ENCODE assay signal across 25 mouse cellular contexts in genomic region chr1:61934760-61935159, GRCm38 (mm10).
A peak's percentile ranks its signal among the peaks of the same experiment; 100 is the strongest.
DNase-seq lines count a peak whose midpoint lies in the region; ATAC-seq lines count a peak whose summit lies in the region.
"Had no signal": no experiment of that assay in that cellular context is flagged by ENCODE, and none has a peak within 500 bp of the region (broad histone marks: within the 10 kb centered on the region; RNA-seq: fewer than 3 reads in every experiment).

No protein-coding gene starts in this region.

- no peaks in the 10 kb centered on the region for H3K4me1 ChIP-seq in heart, embryonic 11.5 days (ENCODE audit: control insufficient read depth, insufficient read depth, low read length)
- H3K4me1 ChIP-seq in limb, embryonic 12.5 days (replicated peaks), result peaks cover 20% of the 10 kb centered on the region
- H3K4me1 ChIP-seq: forebrain, embryonic 15.5 days; heart, embryonic 12.5 days; heart, embryonic 15.5 days; hindbrain, embryonic 12.5 days; hindbrain, embryonic 15.5 days had no signal

- no peaks in the 10 kb centered on the region for H3K9me3 ChIP-seq in heart, embryonic 11.5 days (replicated peaks; ENCODE audit: control insufficient read depth, low read length)
- no peaks in the 10 kb centered on the region for H3K9me3 ChIP-seq in limb, embryonic 12.5 days
- H3K9me3 ChIP-seq: forebrain, embryonic 15.5 days; heart, embryonic 12.5 days; heart, embryonic 15.5 days; hindbrain, embryonic 12.5 days; hindbrain, embryonic 15.5 days had no signal

- no peaks in the 10 kb centered on the region for H3K27me3 ChIP-seq in heart, embryonic 11.5 days (ENCODE audit: control insufficient read depth, insufficient read depth, low read length)
- no peaks in the 10 kb centered on the region for H3K27me3 ChIP-seq in limb, embryonic 12.5 days
- H3K27me3 ChIP-seq: forebrain, embryonic 15.5 days; heart, embryonic 12.5 days; heart, embryonic 15.5 days; hindbrain, embryonic 12.5 days; hindbrain, embryonic 15.5 days had no signal

- ATAC-seq in heart, embryonic 11.5 days (replicated peaks; ENCODE audit: insufficient number of reproducible peaks, low FRiP score, low TSS enrichment), result no peak
- no peak for ATAC-seq in limb, embryonic 12.5 days (ENCODE audit: insufficient number of reproducible peaks, insufficient read depth, low FRiP score, low TSS enrichment, low read depth)
- ATAC-seq: activated CD4-positive, CD25-positive, alpha-beta regulatory T cell, adult 4 months; CD4-positive, CD25-positive, alpha-beta regulatory T cell, adult 4 months; forebrain, embryonic 15.5 days had no signal

- no peak overlapping the region for H3K4me2 ChIP-seq in heart, embryonic 11.5 days
- H3K4me2 ChIP-seq in limb, embryonic 12.5 days, result no peak overlapping the region
- H3K4me2 ChIP-seq: forebrain, embryonic 15.5 days; heart, embryonic 12.5 days; heart, embryonic 15.5 days; hindbrain, embryonic 12.5 days; hindbrain, embryonic 15.5 days had no signal

- no peak overlapping the region for H3K4me3 ChIP-seq in heart, embryonic 11.5 days (ENCODE audit: low read depth, low read length)
- H3K4me3 ChIP-seq in limb, embryonic 12.5 days (replicated peaks), result no peak overlapping the region
- H3K4me3 ChIP-seq: forebrain, embryonic 15.5 days; heart, embryonic 12.5 days; heart, embryonic 15.5 days; hindbrain, embryonic 12.5 days; hindbrain, embryonic 15.5 days had no signal

- no peak overlapping the region for H3K27ac ChIP-seq in heart, embryonic 11.5 days (ENCODE audit: low read depth, low read length)
- peak overlapping the region; percentile 18; the same call in 1 of the 2 replicates for H3K27ac ChIP-seq in limb, embryonic 12.5 days
- H3K27ac ChIP-seq: forebrain, embryonic 15.5 days; heart, embryonic 15.5 days; hindbrain, embryonic 12.5 days; hindbrain, embryonic 15.5 days had no signal

- no peak overlapping the region for H3K9ac ChIP-seq in heart, embryonic 11.5 days (ENCODE audit: low read depth, low read length)
- no peak overlapping the region for H3K9ac ChIP-seq in limb, embryonic 12.5 days (replicated peaks)
- H3K9ac ChIP-seq: forebrain, embryonic 15.5 days; heart, embryonic 12.5 days; heart, embryonic 15.5 days; hindbrain, embryonic 12.5 days; hindbrain, embryonic 15.5 days had no signal

- H3K36me3 ChIP-seq in heart, embryonic 11.5 days (ENCODE audit: control insufficient read depth, insufficient read depth, low read length), result no peaks in the 10 kb centered on the region
- H3K36me3 ChIP-seq in limb, embryonic 12.5 days, result no peaks in the 10 kb centered on the region
- H3K36me3 ChIP-seq: forebrain, embryonic 15.5 days; heart, embryonic 12.5 days; heart, embryonic 15.5 days; hindbrain, embryonic 12.5 days; hindbrain, embryonic 15.5 days had no signal

- peak; percentile 10 for DNase-seq in heart, postnatal 4 days
- DNase-seq in fibroblast of lung, adult 2 months (ENCODE audit: low read depth), result peak; percentile 48
- peak; percentile 6 for DNase-seq in skeletal muscle tissue, adult 2 months (ENCODE audit: low read depth, low spot score)
- no peak for DNase-seq in kidney, postnatal 36 days
- DNase-seq in frontal cortex, postnatal 10 days (ENCODE audit: low spot score in 2 of 2), result no peak
- DNase-seq in kidney, adult 9 months, result no peak
- DNase-seq: adrenal gland, adult 8-10 months; adrenal gland, postnatal 25 days; cerebellum, adult 11-12 months; cerebellum, adult 8-10 months; cerebellum, postnatal 10 days; cerebellum, postnatal 36 days; embryo, embryonic 11 days; gastrocnemius, postnatal 10 days; gastrocnemius, postnatal 36 days; heart, postnatal 10 days had no signal

- 82% methylated on average over 4 of the region's 4 CpGs for WGBS in heart, embryonic 11.5 days (ENCODE audit: insufficient replicate concordance)
- 42% methylated on average over 4 of the region's 4 CpGs for WGBS in limb, embryonic 12.5 days

Comparison
In these comparisons a context has a peak if more than half of its experiments do, and no peak if none do; other contexts are left out.
1. DNase-seq: peak in heart, postnatal 4 days (single experiment), fibroblast of lung, adult 2 months (single experiment) and skeletal muscle tissue, adult 2 months (single experiment); none in kidney, postnatal 36 days (0 of 2), frontal cortex, postnatal 10 days (0 of 2) and kidney, adult 9 months (single experiment).